Mouse (Mus musculus) heart, postnatal 14 days (tissue): ENCODE measurements around the gene Elovl6. TPM values are rescaled to one million over a fixed set of nuclear protein-coding genes. Genes with fewer than 3 reads are reported as not detected.

Experiments used
- DNase-seq, 2 experiments: peaks; one replicate each; pipeline ENCODE4 v3.0.0; 2021 to 2022
- intact Hi-C: fragments of 180-260 bp; cut with DNase I; formaldehyde crosslinking; loops from one replicate; pipeline ENCODE4 v1.15.1; 2025
- total RNA-seq, 2 experiments: library from RNA; stranded (reverse); gene quantifications; 2 replicates each; pipeline ENCODE4 v1.2.3; 2021

Elovl6 gene
- total RNA-seq, 2 experiments from 2014 or later, result 1.9 to 2.6 TPM

GRCm38 (mm10) chr3:129591761-129592160 is 59.6 kb downstream of the Elovl6 start:
- DNase-seq, result no peak
- intact Hi-C loops, result no loop called here

GRCm38 (mm10) chr3:129593001-129593400 is 60.8 kb downstream of the Elovl6 start:
- intact Hi-C loops, result no loop called here
- DNase-seq, result no peak

GRCm38 (mm10) chr3:129593735-129594134 is 61.6 kb downstream of the Elovl6 start:
- intact Hi-C loops, result no loop called here
- no peak for DNase-seq

GRCm38 (mm10) chr3:129596098-129596497 is 63.9 kb downstream of the Elovl6 start:
- intact Hi-C loops, result no loop called here
- no peak for DNase-seq

GRCm38 (mm10) chr3:129602289-129602688 is 70.1 kb downstream of the Elovl6 start:
- intact Hi-C loops, result no loop called here
- DNase-seq, result no peak

GRCm38 (mm10) chr3:129605487-129605886 is 73.3 kb downstream of the Elovl6 start:
- no peak for DNase-seq
- intact Hi-C loops, result no loop called here

GRCm38 (mm10) chr3:129605934-129606333 is 73.8 kb downstream of the Elovl6 start:
- no peak for DNase-seq
- intact Hi-C loops, result no loop called here

- DNase-seq, result no peak
- intact Hi-C loops, result no loop called here
Observed at GRCm38 (mm10) chr3:129611626-129612025, 79.5 kb downstream of the Elovl6 start.

GRCm38 (mm10) chr3:129612311-129613097 is 80.3 kb downstream of the Elovl6 start:
- no peak for DNase-seq
- intact Hi-C loops, result no loop called here

GRCm38 (mm10) chr3:129613756-129614155 is 81.6 kb downstream of the Elovl6 start:
- intact Hi-C loops, result no loop called here
- no peak for DNase-seq

GRCm38 (mm10) chr3:129614216-129614615 is 82.1 kb downstream of the Elovl6 start:
- peak in 1 of 2 experiments; percentile 36 for DNase-seq
- intact Hi-C loops, result no loop called here

- no peak for DNase-seq
- intact Hi-C loops, result no loop called here
Observed at GRCm38 (mm10) chr3:129617450-129617849, 85.3 kb downstream of the Elovl6 start.

GRCm38 (mm10) chr3:129619194-129619775 is 87.1 kb downstream of the Elovl6 start:
- no peak for DNase-seq
- intact Hi-C loops, result no loop called here

GRCm38 (mm10) chr3:129620802-129621201 is 88.6 kb downstream of the Elovl6 start:
- peak; percentile 16 to 45 for DNase-seq
- intact Hi-C loops, result no loop called here

GRCm38 (mm10) chr3:129621255-129621654 is 89.1 kb downstream of the Elovl6 start:
- intact Hi-C loops, result no loop called here
- DNase-seq, result peak in 1 of 2 experiments; percentile 17

- intact Hi-C loops, result no loop called here
- no peak for DNase-seq
Observed at GRCm38 (mm10) chr3:129622120-129622519, 90.0 kb downstream of the Elovl6 start.

- intact Hi-C loops, result no loop called here
- DNase-seq, result no peak
Observed at GRCm38 (mm10) chr3:129622705-129623104, 90.5 kb downstream of the Elovl6 start.

GRCm38 (mm10) chr3:129624193-129624805 is 92.1 kb downstream of the Elovl6 start:
- intact Hi-C loops, result no loop called here
- DNase-seq, result no peak

- intact Hi-C loops, result no loop called here
- peak; percentile 25 to 36 for DNase-seq
Observed at GRCm38 (mm10) chr3:129627281-129627680, 95.1 kb downstream of the Elovl6 start.

- DNase-seq, result no peak
- intact Hi-C loops, result loop anchor here (5.0 kb wide), 1 partner anchor 99 kb away; the partner anchor contains the start of gene Elovl6
Observed at GRCm38 (mm10) chr3:129631018-129631417, 98.9 kb downstream of the Elovl6 start.

GRCm38 (mm10) chr3:129631857-129632256 is 99.7 kb downstream of the Elovl6 start:
- intact Hi-C loops, result loop anchor here (5.0 kb wide), 1 partner anchor 100 kb away; the partner anchor contains the start of gene Elovl6
- DNase-seq, result no peak
